Mouse (Mus musculus) limb, embryonic 12.5 days (tissue): ENCODE results near the gene Tkfc. TPM values are rescaled to one million over a fixed set of nuclear protein-coding genes. Genes with fewer than 3 reads are reported as not detected.

Experiments
- ATAC-seq: fragments of 200-750 bp; cut with Nextera tagmentation; 2 replicates; pipeline ENCODE4 v1.8.0; 2017; ENCODE audit warnings: low read depth, moderate TSS enrichment; ENCODE audit not compliant: insufficient number of reproducible peaks, insufficient read depth, low FRiP score, low TSS enrichment
- H3K27ac ChIP-seq: fragments of 300-500 bp; sonication (generic); 2 replicates; pipeline ENCODE4 v1.5.1; 2016; ENCODE audit warnings: mild to moderate bottlenecking, moderate library complexity
- H3K27me3 ChIP-seq: fragments of 300-500 bp; sonication (generic); 2 replicates; pipeline ENCODE4 v1.6.1; 2016; ENCODE audit warnings: mild to moderate bottlenecking, moderate library complexity
- H3K36me3 ChIP-seq: fragments of 300-500 bp; sonication (generic); 2 replicates; pipeline ENCODE4 v1.6.1; 2016; ENCODE audit warnings: mild to moderate bottlenecking, moderate library complexity
- H3K4me1 ChIP-seq: fragments of 300-500 bp; sonication (generic); replicated peaks from 2 replicates; pipeline ENCODE4 v1.6.1; 2016
- H3K4me2 ChIP-seq: fragments of 300-500 bp; sonication (generic); 2 replicates; pipeline ENCODE4 v1.6.1; 2016; ENCODE audit warnings: mild to moderate bottlenecking, moderate library complexity
- H3K4me3 ChIP-seq: fragments of 300-500 bp; sonication (generic); replicated peaks from 2 replicates; pipeline ENCODE4 v1.5.1; 2016; ENCODE audit warnings: mild to moderate bottlenecking
- H3K9ac ChIP-seq: fragments of 300-500 bp; sonication (generic); replicated peaks from 2 replicates; pipeline ENCODE4 v1.6.1; 2016; ENCODE audit warnings: mild to moderate bottlenecking, moderate library complexity
- H3K9me3 ChIP-seq: fragments of 300-500 bp; sonication (generic); 2 replicates; pipeline ENCODE4 v1.6.1; 2016; ENCODE audit warnings: mild to moderate bottlenecking, moderate library complexity
- WGBS: fragments of 180-500 bp; shearing (Covaris S2); methylation state at CpG from one replicate; pipeline ENCODE4 v1.1.7; 2016; 5-methylcytosine and 5-hydroxymethylcytosine counted together
- polyA plus RNA-seq: library from polyadenylated mRNA; unstranded; fragments of >200 nt; fragmentation: Nextera tagmentation; extraction: Ambion mirVana; gene quantifications from 2 replicates; pipeline ENCODE4 v1.2.1, GENCODE M21; 2016

Gene Tkfc
- polyA plus RNA-seq, 1 experiment from 2014 or later, result 17.4 TPM

GRCm38 (mm10) chr19:10583550-10584146 lies 21.8 kb downstream of the Tkfc start:
- Histone ChIP-seq H3K36me3 (peaks cover 23% of the 10 kb centered on the region), H3K27me3 (no peaks in the 10 kb centered on the region), H3K27ac (no peak overlapping the region), H3K9me3 (no peaks in the 10 kb centered on the region), H3K4me1 (peaks cover 2% of the 10 kb centered on the region; the same call in 1 of the 2 replicates), H3K4me2 (no peak overlapping the region), H3K9ac (no peak overlapping the region), H3K4me3 (no peak overlapping the region)
- 74% methylated on average over 7 of the region's 7 CpGs for WGBS
- no peak for ATAC-seq

GRCm38 (mm10) chr19:10581984-10582383 lies 23.5 kb downstream of the Tkfc start:
- H3K27ac ChIP-seq, result no peak overlapping the region
- H3K4me2 ChIP-seq, result no peak overlapping the region
- no peak overlapping the region for H3K9ac ChIP-seq
- H3K9me3 ChIP-seq, result no peaks in the 10 kb centered on the region
- no peak overlapping the region for H3K4me3 ChIP-seq
- H3K4me1 ChIP-seq, result peaks cover 12% of the 10 kb centered on the region
- 83% methylated on average over 6 of the region's 6 CpGs for WGBS
- peaks cover 15% of the 10 kb centered on the region for H3K36me3 ChIP-seq
- H3K27me3 ChIP-seq, result no peaks in the 10 kb centered on the region
- ATAC-seq, result no peak

GRCm38 (mm10) chr19:10580761-10581160 lies 24.7 kb downstream of the Tkfc start:
- H3K4me1 ChIP-seq, result peaks cover 17% of the 10 kb centered on the region
- no peak for ATAC-seq
- H3K36me3 ChIP-seq, result peaks cover 15% of the 10 kb centered on the region
- WGBS, result 79% methylated on average over 3 of the region's 3 CpGs
- no peak overlapping the region for H3K9ac ChIP-seq
- H3K4me2 ChIP-seq, result no peak overlapping the region
- H3K27me3 ChIP-seq, result no peaks in the 10 kb centered on the region
- H3K9me3 ChIP-seq, result no peaks in the 10 kb centered on the region
- no peak overlapping the region for H3K27ac ChIP-seq
- no peak overlapping the region for H3K4me3 ChIP-seq

GRCm38 (mm10) chr19:10580102-10580501 lies 25.4 kb downstream of the Tkfc start:
- 78% methylated on average over 3 of the region's 3 CpGs for WGBS
- Histone ChIP-seq H3K36me3 (peaks cover 14% of the 10 kb centered on the region), H3K4me2 (no peak overlapping the region), H3K4me1 (peaks cover 17% of the 10 kb centered on the region), H3K4me3 (no peak overlapping the region), H3K27ac (no peak overlapping the region), H3K27me3 (no peaks in the 10 kb centered on the region), H3K9me3 (no peaks in the 10 kb centered on the region), H3K9ac (no peak overlapping the region)
- ATAC-seq, result no peak

GRCm38 (mm10) chr19:10576690-10577561 lies 28.5 kb downstream of the Tkfc start, which contains the start of the genes Cyb561a3 and Tmem138:
Gene Cyb561a3 (plus strand): TSS chr19:10577172.
Gene Tmem138 (minus strand): TSS chr19:10577362.
- peak within 1 kb of the TSS; percentile 64 for H3K4me3 ChIP-seq
- peaks cover 38% of the 10 kb centered on the region for H3K36me3 ChIP-seq
- H3K4me2 ChIP-seq, result peak within 1 kb of the TSS; percentile 80
- under 1% methylated on average over 44 of the region's 44 CpGs for WGBS
- peaks cover 17% of the 10 kb centered on the region for H3K4me1 ChIP-seq
- H3K27ac ChIP-seq, result peak within 1 kb of the TSS; percentile 92
- no peaks in the 10 kb centered on the region for H3K27me3 ChIP-seq
- no peaks in the 10 kb centered on the region for H3K9me3 ChIP-seq
- ATAC-seq, result peak; percentile 92
- H3K9ac ChIP-seq, result peak within 1 kb of the TSS; percentile 79

- WGBS, result 94% methylated on average over 6 of the region's 6 CpGs
- ATAC-seq, result no peak
- no peak overlapping the region for H3K27ac ChIP-seq
- H3K4me1 ChIP-seq, result no peaks in the 10 kb centered on the region
- no peak overlapping the region for H3K9ac ChIP-seq
- peaks cover 56% of the 10 kb centered on the region for H3K36me3 ChIP-seq
- H3K27me3 ChIP-seq, result no peaks in the 10 kb centered on the region
- H3K4me3 ChIP-seq, result no peak overlapping the region
- H3K9me3 ChIP-seq, result no peaks in the 10 kb centered on the region
- H3K4me2 ChIP-seq, result no peak overlapping the region
Measured at GRCm38 (mm10) chr19:10569627-10570026, 35.8 kb downstream of the Tkfc start.

GRCm38 (mm10) chr19:10565217-10565616 lies 40.2 kb downstream of the Tkfc start:
- no peak overlapping the region for H3K9ac ChIP-seq
- 85% methylated on average over 4 of the region's 4 CpGs for WGBS
- no peak for ATAC-seq
- H3K4me3 ChIP-seq, result no peak overlapping the region
- no peak overlapping the region for H3K27ac ChIP-seq
- no peaks in the 10 kb centered on the region for H3K9me3 ChIP-seq
- H3K4me2 ChIP-seq, result no peak overlapping the region
- H3K36me3 ChIP-seq, result peaks cover 12% of the 10 kb centered on the region
- no peaks in the 10 kb centered on the region for H3K27me3 ChIP-seq
- H3K4me1 ChIP-seq, result no peaks in the 10 kb centered on the region

GRCm38 (mm10) chr19:10564278-10564677 lies 41.2 kb downstream of the Tkfc start:
- Histone ChIP-seq H3K4me3 (no peak overlapping the region), H3K9me3 (no peaks in the 10 kb centered on the region), H3K27me3 (no peaks in the 10 kb centered on the region), H3K36me3 (peaks cover 2% of the 10 kb centered on the region; the same call in 1 of the 2 replicates), H3K4me1 (no peaks in the 10 kb centered on the region), H3K9ac (no peak overlapping the region), H3K4me2 (no peak overlapping the region), H3K27ac (no peak overlapping the region)
- WGBS, result 82% methylated on average over 6 of the region's 6 CpGs
- no peak for ATAC-seq

- H3K4me1 ChIP-seq, result no peaks in the 10 kb centered on the region
- no peak for ATAC-seq
- no peak overlapping the region; the same call in 1 of the 2 replicates for H3K9ac ChIP-seq
- H3K27me3 ChIP-seq, result no peaks in the 10 kb centered on the region
- H3K4me3 ChIP-seq, result no peak overlapping the region
- H3K4me2 ChIP-seq, result no peak overlapping the region
- WGBS, result 64% methylated on average over 5 of the region's 5 CpGs
- H3K27ac ChIP-seq, result no peak overlapping the region
- H3K9me3 ChIP-seq, result no peaks in the 10 kb centered on the region
- no peaks in the 10 kb centered on the region for H3K36me3 ChIP-seq
Measured at GRCm38 (mm10) chr19:10562351-10562750, 43.1 kb downstream of the Tkfc start.

- H3K9ac ChIP-seq, result no peak overlapping the region
- WGBS, result 68% methylated on average over 6 of the region's 6 CpGs
- H3K4me3 ChIP-seq, result no peak overlapping the region
- H3K4me1 ChIP-seq, result peaks cover under 1% of the 10 kb centered on the region; the same call in 1 of the 2 replicates
- no peak overlapping the region for H3K4me2 ChIP-seq
- H3K9me3 ChIP-seq, result no peaks in the 10 kb centered on the region
- ATAC-seq, result no peak
- H3K36me3 ChIP-seq, result no peaks in the 10 kb centered on the region
- no peak overlapping the region for H3K27ac ChIP-seq
- H3K27me3 ChIP-seq, result no peaks in the 10 kb centered on the region
Measured at GRCm38 (mm10) chr19:10561558-10562314, 43.7 kb downstream of the Tkfc start.

GRCm38 (mm10) chr19:10560108-10560507 lies 45.3 kb downstream of the Tkfc start:
- no peaks in the 10 kb centered on the region for H3K36me3 ChIP-seq
- H3K4me1 ChIP-seq, result peaks cover 10% of the 10 kb centered on the region
- H3K4me3 ChIP-seq, result no peak overlapping the region
- H3K27ac ChIP-seq, result no peak overlapping the region
- H3K27me3 ChIP-seq, result no peaks in the 10 kb centered on the region
- H3K9ac ChIP-seq, result no peak overlapping the region
- H3K4me2 ChIP-seq, result no peak overlapping the region
- WGBS, result 36% methylated on average over 5 of the region's 5 CpGs
- H3K9me3 ChIP-seq, result no peaks in the 10 kb centered on the region
- no peak for ATAC-seq
